Mouse (Mus musculus): ENCODE measurements around the gene Zfp444.

Zfp444 gene

GRCm38 (mm10) chr7:6172006-6172649 is at the start of gene Zfp444:
Gene Zfp444, plus strand, starts transcription at chr7:6172226.
- DNase-seq (ENCODE audit: low spot score) = peak; percentile 98

GRCm38 (mm10) chr7:6126690-6127448 is 45.2 kb upstream of the Zfp444 start:
- peak; percentile 85 for DNase-seq (ENCODE audit: low spot score)

- no peak for DNase-seq (ENCODE audit: low spot score)
Observed at GRCm38 (mm10) chr7:6130346-6130745, 41.7 kb upstream of the Zfp444 start.

GRCm38 (mm10) chr7:6132646-6133045 is 39.4 kb upstream of the Zfp444 start:
- no peak for DNase-seq (ENCODE audit: low spot score)

GRCm38 (mm10) chr7:6136497-6136896 is 35.5 kb upstream of the Zfp444 start:
- no peak for DNase-seq (ENCODE audit: low spot score)

- DNase-seq (ENCODE audit: low spot score) = no peak
Observed at GRCm38 (mm10) chr7:6139295-6139694, 32.7 kb upstream of the Zfp444 start.

GRCm38 (mm10) chr7:6143991-6144531 is 28.0 kb upstream of the Zfp444 start:
- no peak for DNase-seq (ENCODE audit: low spot score)

- no peak for DNase-seq (ENCODE audit: low spot score)
Observed at GRCm38 (mm10) chr7:6145423-6146188, 26.4 kb upstream of the Zfp444 start.

- DNase-seq (ENCODE audit: low spot score) = no peak
Observed at GRCm38 (mm10) chr7:6146194-6146981, 25.6 kb upstream of the Zfp444 start.

GRCm38 (mm10) chr7:6146982-6147325 is 25.1 kb upstream of the Zfp444 start:
- no peak for DNase-seq (ENCODE audit: low spot score)

- no peak for DNase-seq (ENCODE audit: low spot score)
Observed at GRCm38 (mm10) chr7:6147688-6148087, 24.3 kb upstream of the Zfp444 start.

- DNase-seq (ENCODE audit: low spot score) = no peak
Observed at GRCm38 (mm10) chr7:6151266-6151665, 20.8 kb upstream of the Zfp444 start.

GRCm38 (mm10) chr7:6152036-6152435 is 20.0 kb upstream of the Zfp444 start:
- no peak for DNase-seq (ENCODE audit: low spot score)

GRCm38 (mm10) chr7:6153131-6153530 is 18.9 kb upstream of the Zfp444 start:
- DNase-seq (ENCODE audit: low spot score) = no peak

- DNase-seq (ENCODE audit: low spot score) = no peak
Observed at GRCm38 (mm10) chr7:6154164-6154563, 17.9 kb upstream of the Zfp444 start.

- DNase-seq (ENCODE audit: low spot score) = peak; percentile 80
Observed at GRCm38 (mm10) chr7:6155031-6155872, 16.8 kb upstream of the Zfp444 start.

- peak; percentile 95 for DNase-seq (ENCODE audit: low spot score)
Observed at GRCm38 (mm10) chr7:6155901-6156411, 16.1 kb upstream of the Zfp444 start, which contains the start of gene Zfp787. Gene Zfp787, minus strand, starts transcription at chr7:6155997.

GRCm38 (mm10) chr7:6156901-6157472 is 15.0 kb upstream of the Zfp444 start:
- DNase-seq (ENCODE audit: low spot score) = no peak

- DNase-seq (ENCODE audit: low spot score) = no peak
Observed at GRCm38 (mm10) chr7:6157479-6157878, 14.5 kb upstream of the Zfp444 start.

- no peak for DNase-seq (ENCODE audit: low spot score)
Observed at GRCm38 (mm10) chr7:6159604-6160003, 12.4 kb upstream of the Zfp444 start.

All from urinary bladder, postnatal 14 days (tissue).